Mouse (Mus musculus): ENCODE results near the gene Jak1. TPM values are rescaled to one million over a fixed set of nuclear protein-coding genes. Genes with fewer than 3 reads are reported as not detected.

Gene Jak1
- polyA plus RNA-seq, 1 experiment, result 258 TPM

DNA sequence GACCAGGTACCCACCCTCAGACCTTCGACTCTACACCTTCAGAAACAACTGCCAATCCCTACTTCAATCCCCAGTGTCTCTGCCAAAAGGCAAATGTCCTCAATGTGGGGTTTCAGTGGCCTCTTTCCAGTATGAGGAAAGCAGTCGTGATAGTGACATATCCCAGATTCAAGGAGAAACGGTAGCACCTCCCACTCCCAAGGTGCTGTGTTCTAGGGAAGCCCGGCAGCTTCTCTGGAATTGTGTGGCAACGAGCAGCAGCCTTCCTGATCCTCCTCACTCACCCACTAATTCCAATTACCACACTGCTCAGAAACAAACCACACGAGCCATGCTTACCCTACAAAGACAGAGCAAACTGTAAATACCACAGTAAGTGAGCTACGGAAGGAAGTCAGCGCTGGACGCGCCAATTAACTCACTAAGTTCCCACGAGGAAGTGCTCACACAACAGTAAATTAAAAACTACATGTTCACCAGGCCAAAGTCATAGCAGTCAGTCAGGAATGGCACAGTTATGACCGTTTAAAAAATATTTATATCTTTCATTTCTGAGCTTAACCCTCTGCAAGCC lies 105.8 kb downstream of the Jak1 start:
- TF ChIP-seq GATA1 (IDR thresholded peaks at IDR 0.05; ENCODE audit: low read length), result no peak

- no peak for TF ChIP-seq GATA1 (IDR thresholded peaks at IDR 0.05; ENCODE audit: low read length)
Measured at GRCm38 (mm10) chr4:101158282-101158681, 106.8 kb downstream of the Jak1 start.

DNA sequence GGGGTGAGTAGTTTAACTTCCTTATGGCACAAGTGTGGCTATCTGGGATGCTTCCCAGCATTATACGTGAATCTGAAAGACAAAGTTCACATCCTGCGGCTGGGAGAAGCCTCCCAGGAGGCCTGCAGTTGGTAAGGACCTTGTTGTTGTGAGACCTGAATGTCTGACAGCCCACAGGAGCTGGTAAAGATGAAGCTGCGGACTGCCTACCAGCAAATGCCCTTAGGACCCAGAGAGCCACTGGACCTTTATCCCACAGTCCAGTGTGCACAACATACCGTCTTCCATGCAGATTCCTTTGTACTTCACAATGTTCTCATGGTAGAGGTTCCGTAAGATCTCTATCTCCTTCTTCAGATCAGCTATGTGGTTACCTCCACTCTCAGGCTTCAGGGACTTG lies 107.6 kb downstream of the Jak1 start:
- TF ChIP-seq GATA1 (IDR thresholded peaks at IDR 0.05; ENCODE audit: low read length), result no peak

DNA sequence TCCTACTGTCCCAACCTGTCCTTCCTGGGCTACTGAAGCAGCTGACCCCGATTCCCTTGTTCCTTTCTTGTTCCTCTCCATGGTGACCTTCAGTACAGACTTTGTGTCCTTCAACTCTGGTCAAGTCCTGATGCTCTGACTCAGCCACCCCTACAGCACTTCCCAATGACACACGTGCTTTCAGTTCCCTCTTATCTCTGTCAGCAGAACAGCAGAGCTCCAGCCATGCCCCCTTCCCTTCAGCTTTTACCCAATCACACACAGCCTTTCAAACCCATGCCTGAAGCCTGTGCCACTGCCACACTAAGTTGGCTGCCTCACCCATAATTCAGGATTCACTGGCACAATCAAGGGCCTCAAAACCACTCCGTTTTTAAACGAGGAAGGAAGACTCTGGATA lies 109.5 kb downstream of the Jak1 start:
- TF ChIP-seq GATA1 (IDR thresholded peaks at IDR 0.05; ENCODE audit: low read length), result no peak

GRCm38 (mm10) chr4:101146891-101147655 lies 118.0 kb downstream of the Jak1 start:
- no peak for TF ChIP-seq GATA1 (IDR thresholded peaks at IDR 0.05; ENCODE audit: low read length)

DNA sequence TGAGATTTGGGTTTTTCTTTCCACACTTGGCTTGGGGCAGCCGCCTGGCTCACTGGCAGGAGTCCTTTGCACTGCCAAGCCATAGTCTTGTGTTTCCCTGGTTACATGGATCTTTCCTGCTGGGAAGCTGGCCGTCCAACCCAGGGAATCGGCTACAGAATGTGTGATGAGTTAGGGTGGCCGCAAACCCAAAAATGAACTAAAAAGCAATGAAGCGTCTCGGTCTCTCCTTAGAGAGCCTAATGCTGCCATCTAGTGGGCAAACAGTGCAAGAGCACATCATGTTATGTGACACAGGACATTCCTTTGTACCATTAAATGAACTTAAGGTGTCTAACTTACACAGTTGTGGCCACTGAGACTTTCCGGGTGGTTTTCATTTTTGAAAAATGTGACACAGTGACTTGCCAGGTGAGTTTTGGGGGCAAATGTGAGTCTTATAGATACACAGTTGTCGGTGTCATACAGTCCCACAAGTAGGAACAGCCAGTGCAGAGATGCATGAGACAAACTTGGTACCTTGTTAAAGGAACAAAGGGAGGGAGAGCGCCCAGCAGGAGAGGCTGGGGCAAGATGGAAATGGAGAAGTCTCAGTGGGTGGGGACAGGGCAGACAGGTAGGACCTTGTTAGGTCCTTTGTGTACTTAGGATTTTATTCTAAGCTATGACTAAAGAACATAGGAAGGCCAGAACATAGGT lies 118.9 kb downstream of the Jak1 start:
- no peak for TF ChIP-seq GATA1 (IDR thresholded peaks at IDR 0.05; ENCODE audit: low read length)

GRCm38 (mm10) chr4:101144790-101145189 lies 120.3 kb downstream of the Jak1 start:
- TF ChIP-seq GATA1 (IDR thresholded peaks at IDR 0.05; ENCODE audit: low read length), result no peak

DNA sequence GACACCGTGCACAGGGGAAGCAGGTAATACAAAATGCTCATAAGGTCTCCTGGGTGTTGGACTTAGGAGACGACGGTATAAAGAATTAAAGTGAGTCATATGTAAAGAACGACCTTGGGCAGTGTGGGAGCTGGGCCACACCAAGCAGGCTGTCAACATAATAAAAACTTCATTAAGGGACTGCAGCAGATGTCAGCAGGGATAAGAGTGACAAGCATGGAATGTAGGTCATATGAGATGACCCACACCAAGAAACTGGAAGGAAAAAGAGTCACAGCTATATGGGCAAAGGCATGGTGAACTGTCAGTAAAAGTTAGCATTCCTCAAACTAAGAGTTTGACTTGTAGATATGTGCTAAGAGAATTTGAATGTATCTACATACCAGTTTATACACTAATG lies 120.7 kb downstream of the Jak1 start:
- TF ChIP-seq GATA1 (IDR thresholded peaks at IDR 0.05; ENCODE audit: low read length), result no peak

DNA sequence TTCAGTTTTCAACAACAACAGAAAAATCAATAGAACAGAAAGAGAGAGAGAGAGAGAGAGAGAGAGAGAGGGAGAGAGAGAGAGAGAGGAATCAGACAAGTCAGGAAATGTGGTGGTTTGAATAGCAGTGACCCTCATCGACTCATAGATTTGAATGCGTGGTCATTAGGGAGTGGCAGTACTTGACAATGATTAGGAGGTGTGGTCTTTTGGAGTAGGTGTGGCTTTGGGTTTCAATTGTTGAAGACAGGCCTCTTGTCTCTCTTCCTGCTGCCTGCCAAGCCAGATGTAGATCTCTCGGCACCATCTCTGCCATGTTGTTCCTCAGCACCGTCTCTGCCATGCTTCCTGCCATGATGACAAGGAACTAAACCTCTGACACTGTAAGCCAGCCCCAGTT lies 121.2 kb downstream of the Jak1 start:
- TF ChIP-seq GATA1 (IDR thresholded peaks at IDR 0.05; ENCODE audit: low read length), result no peak

GRCm38 (mm10) chr4:101141768-101142167 lies 123.3 kb downstream of the Jak1 start:
- TF ChIP-seq GATA1 (IDR thresholded peaks at IDR 0.05; ENCODE audit: low read length), result no peak

- no peak for TF ChIP-seq GATA1 (IDR thresholded peaks at IDR 0.05; ENCODE audit: low read length)
Measured at GRCm38 (mm10) chr4:101137975-101138374, 127.1 kb downstream of the Jak1 start.

GRCm38 (mm10) chr4:101135909-101136308 lies 129.2 kb downstream of the Jak1 start:
- TF ChIP-seq GATA1 (IDR thresholded peaks at IDR 0.05; ENCODE audit: low read length), result no peak

GRCm38 (mm10) chr4:101135013-101135412 lies 130.1 kb downstream of the Jak1 start:
- TF ChIP-seq GATA1 (IDR thresholded peaks at IDR 0.05; ENCODE audit: low read length), result no peak

DNA sequence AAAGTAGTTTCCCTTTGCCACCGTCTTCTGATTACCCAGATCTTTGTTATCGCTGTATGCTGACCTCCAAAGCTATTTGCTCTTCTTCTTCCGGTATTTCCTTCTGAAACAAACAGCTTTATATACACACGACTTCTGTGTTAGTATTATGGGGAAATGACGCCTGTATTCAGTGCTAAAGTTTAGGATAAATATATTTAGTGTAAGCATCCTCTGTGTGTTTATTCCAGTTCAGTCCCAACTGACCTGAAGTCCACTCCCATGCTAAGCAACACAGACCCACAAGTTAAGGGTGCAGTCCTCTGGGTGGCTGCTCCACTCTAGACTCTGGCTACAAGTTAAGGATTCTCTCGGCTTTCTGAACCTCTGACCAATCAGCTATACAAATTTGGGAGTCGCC lies 144.1 kb downstream of the Jak1 start:
- TF ChIP-seq GATA1 (IDR thresholded peaks at IDR 0.05; ENCODE audit: low read length), result no peak

GRCm38 (mm10) chr4:101107122-101107521 lies 158.0 kb downstream of the Jak1 start:
- TF ChIP-seq GATA1 (IDR thresholded peaks at IDR 0.05; ENCODE audit: low read length), result no peak

Other genes starting within 250 kb of the Jak1 start
- not detected in 2 replicates for gene Gm10577, start 244.6 kb downstream of the Jak1 start, polyA plus RNA-seq (2012)
- gene Raver2, start 196.3 kb downstream of the Jak1 start, polyA plus RNA-seq (2012), result not detected in 2 replicates
- gene Ak4, start 154.0 kb upstream of the Jak1 start, polyA plus RNA-seq (2012), result not detected in 2 replicates
- not detected in 2 replicates for gene Dnajc6, start 231.4 kb upstream of the Jak1 start, polyA plus RNA-seq (2012)